Mouse (Mus musculus) liver, embryonic 14.5 days (tissue): ENCODE measurements around the gene Osbp2. TPM values are rescaled to one million over a fixed set of nuclear protein-coding genes. Genes with fewer than 3 reads are reported as not detected.

Experiments
- ATAC-seq: fragments of 200-750 bp; cut with Nextera tagmentation; 2 replicates; pipeline ENCODE4 v1.8.0; 2017; ENCODE audit warnings: moderate number of reproducible peaks, mild to moderate bottlenecking, moderate library complexity; ENCODE audit not compliant: insufficient read depth
- DNase-seq, 3 experiments: peaks; one replicate each; pipeline ENCODE4 v3.0.0-alpha.2; 2012 to 2013; ENCODE audit warnings: low read depth in 3 of 3, low spot score in 3 of 3
- H3K27ac ChIP-seq: fragments of 300-500 bp; sonication (generic); 2 replicates; pipeline ENCODE4 v1.5.1; 2014; ENCODE audit warnings: moderate library complexity, mild to moderate bottlenecking, control low read depth, inconsistent platforms
- H3K27me3 ChIP-seq: fragments of 300-500 bp; sonication (generic); 2 replicates; pipeline ENCODE4 v1.6.1; 2014; ENCODE audit warnings: mild to moderate bottlenecking, low read length, moderate library complexity; ENCODE audit not compliant: control insufficient read depth, insufficient read depth
- H3K36me3 ChIP-seq: fragments of 300-500 bp; sonication (generic); replicated peaks from 2 replicates; pipeline ENCODE4 v1.6.1; 2014; ENCODE audit warnings: low read depth; ENCODE audit not compliant: control insufficient read depth, insufficient read depth
- H3K4me1 ChIP-seq, 2 experiments: fragments of 200-500 bp in 1 of 2; fragments of 300-500 bp in 1 of 2; sonication (generic) in 1 of 2; replicated peaks; 2 replicates each; pipeline ENCODE4 v1.6.1; 2012 to 2014; ENCODE audit warnings: antibody characterized with exemption in 1 of 2, inconsistent platforms in 1 of 2, low read length in 1 of 2; ENCODE audit not compliant: control insufficient read depth in 2 of 2, insufficient read depth in 2 of 2
- H3K4me2 ChIP-seq: fragments of 300-500 bp; sonication (generic); 2 replicates; pipeline ENCODE4 v1.6.1; 2014; ENCODE audit warnings: low read depth, mild to moderate bottlenecking, control low read depth, moderate library complexity
- H3K4me3 ChIP-seq, 2 experiments: fragments of 200-500 bp in 1 of 2; fragments of 300-500 bp in 1 of 2; sonication (generic) in 1 of 2; 2 replicates each; pipeline ENCODE4 v1.5.1; 2012 to 2014; ENCODE audit warnings: low read depth in 2 of 2, low read length in 2 of 2, mild to moderate bottlenecking in 2 of 2, control low read depth in 1 of 2, inconsistent platforms in 1 of 2, moderate library complexity in 1 of 2; ENCODE audit not compliant: insufficient read depth in 1 of 2
- H3K9ac ChIP-seq: fragments of 300-500 bp; sonication (generic); replicated peaks from 2 replicates; pipeline ENCODE4 v1.6.1; 2014; ENCODE audit warnings: mild to moderate bottlenecking, control low read depth, moderate library complexity
- H3K9me3 ChIP-seq: fragments of 300-500 bp; sonication (generic); 2 replicates; pipeline ENCODE4 v1.6.1; 2016; ENCODE audit warnings: low read length, mixed read lengths; ENCODE audit not compliant: control insufficient read depth
- CTCF ChIP-seq: IDR thresholded peaks from 2 replicates; pipeline ENCODE4 v1.5.1; 2016; ENCODE audit warnings: antibody characterized with exemption, low read depth, control low read depth
- EP300 ChIP-seq: IDR thresholded peaks from 2 replicates; pipeline ENCODE4 v1.6.1; 2016; ENCODE audit warnings: antibody characterized with exemption, low read depth
- WGBS: fragments of 180-500 bp; shearing (Covaris S2); extraction: QIAGEN DNeasy Blood & Tissue Kit; methylation state at CpG from one replicate; pipeline ENCODE4 v1.1.7; 2014; ENCODE audit not compliant: insufficient replicate concordance; 5-methylcytosine and 5-hydroxymethylcytosine counted together
- polyA plus RNA-seq, 2 experiments: library from polyadenylated mRNA; depleted of rRNA in 1 of 2; stranded (reverse) in 1 of 2; unstranded in 1 of 2; fragments of >200 nt; fragmentation: Nextera tagmentation in 1 of 2; extraction: Ambion mirVana in 1 of 2; gene quantifications; 2 replicates each; pipeline versions ENCODE4 v1.2.1 to v1.2.3; 2012 to 2014

The Osbp2 gene
- polyA plus RNA-seq, 2 experiments, result 0.03 to 0.18 TPM

DNA sequence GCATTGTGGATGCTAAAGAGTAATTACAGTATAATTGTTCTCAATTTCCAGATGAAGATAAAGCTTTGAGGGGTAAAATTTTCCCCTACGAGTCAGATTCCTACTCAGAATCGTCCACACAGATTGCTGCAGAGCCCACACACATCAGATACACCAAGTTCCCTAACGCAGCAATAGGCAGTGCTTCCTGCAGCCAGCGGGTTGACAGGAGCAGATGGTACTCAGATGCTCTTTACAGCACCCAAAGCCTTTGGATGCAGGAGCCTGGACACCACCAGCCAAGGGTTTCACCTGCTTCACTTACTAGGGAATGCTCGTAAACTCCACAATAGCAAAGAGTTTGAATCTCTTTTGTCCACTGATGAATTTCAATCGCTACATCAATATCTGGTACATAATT is 12.7 kb upstream of the Osbp2 start:
- no peaks in the 10 kb centered on the region for H3K36me3 ChIP-seq
- TF ChIP-seq EP300 (no peak), CTCF (no peak)
- H3K27me3 ChIP-seq, result no peaks in the 10 kb centered on the region
- H3K4me2 ChIP-seq, result no peak overlapping the region
- 54% methylated on average over 6 of the region's 6 CpGs for WGBS
- ATAC-seq, result no peak
- no peak overlapping the region for H3K9ac ChIP-seq
- no peak for DNase-seq
- no peak overlapping the region for H3K27ac ChIP-seq
- H3K9me3 ChIP-seq, result no peaks in the 10 kb centered on the region
- H3K4me1 ChIP-seq, result no peaks in the 10 kb centered on the region
- H3K4me3 ChIP-seq, result no peak overlapping the region

- no peak for TF ChIP-seq CTCF
- ATAC-seq, result no peak
- no peaks in the 10 kb centered on the region for H3K9me3 ChIP-seq
Measured at GRCm38 (mm10) chr11:3864343-3864742, 640 bp upstream of the Osbp2 start.

DNA sequence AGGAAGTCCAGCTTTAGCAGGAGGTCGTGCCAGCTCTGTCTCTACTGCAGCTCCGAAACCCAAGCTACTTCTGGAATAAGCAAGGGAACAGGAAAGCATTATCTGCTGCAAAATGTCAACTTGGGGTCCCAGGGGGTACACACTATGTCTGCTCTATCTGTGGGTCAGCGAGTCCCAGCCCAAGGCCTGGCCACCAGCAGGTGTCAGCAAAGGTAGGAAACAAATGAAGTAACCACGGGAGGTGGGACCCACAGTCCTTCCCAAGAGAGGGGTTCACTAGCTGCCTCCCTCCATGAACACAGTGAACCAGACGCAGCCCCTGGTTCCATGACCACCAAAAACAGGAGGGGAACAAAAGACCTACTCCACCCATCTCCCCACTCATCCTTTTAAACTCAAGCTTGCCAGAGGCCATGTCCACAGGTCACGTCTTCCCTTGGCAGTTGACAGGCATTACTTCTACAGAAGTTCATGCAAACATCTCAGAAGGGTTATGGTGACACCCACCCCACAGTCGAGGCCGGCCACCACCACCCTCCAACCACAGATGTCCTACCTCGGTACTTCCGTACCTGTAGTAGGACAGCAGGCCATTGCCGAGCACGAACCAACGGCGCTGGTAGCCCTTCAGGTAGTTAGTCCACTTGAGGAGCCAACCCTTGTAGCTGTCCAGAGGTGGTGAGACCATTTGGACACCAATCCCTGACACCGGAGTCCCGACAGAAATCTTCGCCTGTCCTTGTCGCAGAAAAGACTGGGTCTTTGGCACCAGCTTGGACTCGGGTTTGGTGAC is 846 bp downstream of the Osbp2 start:
- no peak for ATAC-seq
- Histone ChIP-seq H3K4me3 (no peak overlapping the region), H3K27me3 (peaks cover 8% of the 10 kb centered on the region; the same call in 1 of the 2 replicates), H3K36me3 (no peaks in the 10 kb centered on the region), H3K4me1 (peaks cover 2 to 5% of the 10 kb centered on the region in 2 experiments; a peak in 2 of 4 replicates), H3K4me2 (no peak overlapping the region; the same call in 1 of the 2 replicates), H3K9me3 (no peaks in the 10 kb centered on the region), H3K9ac (no peak overlapping the region), H3K27ac (no peak overlapping the region)
- no peak for DNase-seq
- TF ChIP-seq EP300, result no peak
- no peak for TF ChIP-seq CTCF
- WGBS, result 51% methylated on average over 19 of the region's 19 CpGs

More at GRCm38 (mm10) chr11:3864343-3864742, 640 bp upstream of the Osbp2 start:
- Histone ChIP-seq H3K4me1 (peaks cover 2 to 5% of the 10 kb centered on the region in 2 experiments; a peak in 2 of 4 replicates), H3K4me3 (no peak overlapping the region), H3K36me3 (no peaks in the 10 kb centered on the region), H3K4me2 (peak overlapping the region; percentile 67), H3K27ac (no peak overlapping the region), H3K9ac (no peak overlapping the region), H3K27me3 (peaks cover 8% of the 10 kb centered on the region; the same call in 1 of the 2 replicates)
- no peak for DNase-seq
- 32% methylated on average over 6 of the region's 6 CpGs for WGBS

DNA sequence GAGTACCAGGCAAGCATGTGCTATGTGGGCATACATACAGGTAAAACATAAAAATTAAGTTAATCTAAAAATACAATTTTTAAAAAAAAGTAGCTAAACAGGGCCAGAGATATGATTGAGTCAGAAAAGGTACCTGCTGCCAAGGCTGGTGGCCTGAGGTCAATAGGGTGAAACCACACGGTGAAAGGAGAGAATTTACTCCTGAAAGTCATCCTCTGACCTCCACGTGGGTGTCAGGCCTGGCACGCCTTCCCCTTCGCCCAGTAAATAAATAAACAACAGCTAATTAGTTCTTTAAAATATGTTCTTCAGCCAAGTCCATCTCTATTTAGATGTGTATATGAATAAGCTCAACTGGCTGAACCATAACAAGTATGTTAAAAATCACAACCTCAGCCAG is 3.3 kb downstream of the Osbp2 start:
- no peak overlapping the region for H3K4me3 ChIP-seq
- ATAC-seq (no peak), DNase-seq (no peak)
- no peaks in the 10 kb centered on the region for H3K36me3 ChIP-seq
- WGBS, result 65% methylated on average over 4 of the region's 4 CpGs
- H3K4me2 ChIP-seq, result no peak overlapping the region
- TF ChIP-seq EP300, result no peak
- TF ChIP-seq CTCF, result no peak
- H3K9ac ChIP-seq, result no peak overlapping the region
- H3K27me3 ChIP-seq, result peaks cover 8% of the 10 kb centered on the region; the same call in 1 of the 2 replicates
- H3K9me3 ChIP-seq, result no peaks in the 10 kb centered on the region
- peaks cover 2 to 5% of the 10 kb centered on the region in 2 experiments; a peak in 2 of 4 replicates for H3K4me1 ChIP-seq
- no peak overlapping the region for H3K27ac ChIP-seq

GRCm38 (mm10) chr11:3859778-3860177 is 3.9 kb downstream of the Osbp2 start:
- TF ChIP-seq CTCF (no peak), EP300 (no peak)
- no peak for ATAC-seq
- no peak for DNase-seq
- WGBS, result 79% methylated on average over 4 of the region's 4 CpGs
- H3K4me1 ChIP-seq, result peaks cover 2 to 5% of the 10 kb centered on the region in 2 experiments; a peak in 2 of 4 replicates
- no peak overlapping the region for H3K9ac ChIP-seq
- H3K27me3 ChIP-seq, result peaks cover 8% of the 10 kb centered on the region; the same call in 1 of the 2 replicates
- no peaks in the 10 kb centered on the region for H3K36me3 ChIP-seq
- no peak overlapping the region for H3K27ac ChIP-seq
- H3K9me3 ChIP-seq, result no peaks in the 10 kb centered on the region
- H3K4me3 ChIP-seq, result no peak overlapping the region
- H3K4me2 ChIP-seq, result no peak overlapping the region
